In genomic region chr4:126468285-126468901, GRCm38 (mm10) we compare ENCODE assay signal across 8 mouse cellular contexts. TPM values are rescaled to one million over a fixed set of nuclear protein-coding genes. Genes with fewer than 3 reads are reported as not detected.
DNase-seq lines count a peak whose midpoint lies in the region; ATAC-seq and TF ChIP-seq lines count a peak whose summit lies in the region.

Gene Ago1 (minus strand): TSS chr4:126468583.

- no peaks in the 10 kb centered on the region for H3K9me3 ChIP-seq in erythroblast, embryonic 14.5 days (ENCODE audit: control insufficient read depth, low read length)
- no peaks in the 10 kb centered on the region for H3K9me3 ChIP-seq in heart, embryonic 12.5 days (replicated peaks)
- H3K9me3 ChIP-seq in kidney, postnatal 0 days (replicated peaks; ENCODE audit: low read length): no peaks in the 10 kb centered on the region
- no peaks in the 10 kb centered on the region for H3K9me3 ChIP-seq in liver, embryonic 11.5 days (ENCODE audit: control insufficient read depth, low read length)
- no peaks in the 10 kb centered on the region for H3K9me3 ChIP-seq in stomach, embryonic 14.5 days (ENCODE audit: control insufficient read depth, low read depth, low read length)

- peak within 1 kb of the TSS; percentile 69 for H3ac ChIP-seq in C2C12 (ENCODE audit: control insufficient read depth, insufficient read length, low read depth)

- peak; percentile 92 for ATAC-seq in heart, embryonic 12.5 days (ENCODE audit: insufficient number of reproducible peaks, low FRiP score)
- peak; percentile 86 for ATAC-seq in kidney, postnatal 0 days (replicated peaks; ENCODE audit: low FRiP score, low read depth)
- ATAC-seq in liver, embryonic 11.5 days (replicated peaks; ENCODE audit: low FRiP score): peak; percentile 88
- peak; percentile 80 for ATAC-seq in stomach, embryonic 14.5 days (ENCODE audit: insufficient number of reproducible peaks, insufficient read depth, low FRiP score, low read depth)

- H3K4me3 ChIP-seq in C2C12 (ENCODE audit: insufficient read depth, poor library complexity, severe bottlenecking): peak within 1 kb of the TSS; percentile 72
- peak within 1 kb of the TSS; percentile 89 for H3K4me3 ChIP-seq in erythroblast, embryonic 14.5 days (replicated peaks)
- peak within 1 kb of the TSS; percentile 78 for H3K4me3 ChIP-seq in heart, embryonic 12.5 days
- peak within 1 kb of the TSS; percentile 89 for H3K4me3 ChIP-seq in kidney, postnatal 0 days (replicated peaks; ENCODE audit: low read depth, low read length)
- peak within 1 kb of the TSS; percentile 88 for H3K4me3 ChIP-seq in liver, embryonic 11.5 days (ENCODE audit: low read depth, low read length)
- peak within 1 kb of the TSS; percentile 62 for H3K4me3 ChIP-seq in stomach, embryonic 14.5 days (ENCODE audit: low read depth, low read length)

- no peaks in the 10 kb centered on the region for H3K79me3 ChIP-seq in C2C12 (ENCODE audit: low read depth)

- peak; percentile 93 for TF ChIP-seq POLR2A in brain, embryonic 14.5 days (IDR thresholded peaks at IDR 0.05; ENCODE audit: borderline replicate concordance, extremely low read depth, insufficient read depth, insufficient read length, poor library complexity, severe bottlenecking)

- H3K79me2 ChIP-seq in C2C12 (ENCODE audit: control insufficient read depth, insufficient read depth): peaks cover 8% of the 10 kb centered on the region

- H3K4me1 ChIP-seq in erythroblast, embryonic 14.5 days (ENCODE audit: control insufficient read depth): peaks cover 37% of the 10 kb centered on the region
- peaks cover 36% of the 10 kb centered on the region for H3K4me1 ChIP-seq in heart, embryonic 12.5 days (replicated peaks)
- peaks cover 20% of the 10 kb centered on the region for H3K4me1 ChIP-seq in kidney, postnatal 0 days (replicated peaks; ENCODE audit: insufficient read depth, low read length)
- peaks cover 27% of the 10 kb centered on the region for H3K4me1 ChIP-seq in liver, embryonic 11.5 days (replicated peaks; ENCODE audit: control insufficient read depth, insufficient read depth, low read length)
- peaks cover 34% of the 10 kb centered on the region for H3K4me1 ChIP-seq in stomach, embryonic 14.5 days (ENCODE audit: control insufficient read depth, insufficient read depth, low read length)

- no peaks in the 10 kb centered on the region for H3K36me3 ChIP-seq in C2C12 (ENCODE audit: control insufficient read depth, insufficient read depth)
- no peaks in the 10 kb centered on the region for H3K36me3 ChIP-seq in erythroblast, embryonic 14.5 days (ENCODE audit: control insufficient read depth)
- no peaks in the 10 kb centered on the region for H3K36me3 ChIP-seq in heart, embryonic 12.5 days
- no peaks in the 10 kb centered on the region for H3K36me3 ChIP-seq in kidney, postnatal 0 days (ENCODE audit: insufficient read depth, low read length)
- no peaks in the 10 kb centered on the region for H3K36me3 ChIP-seq in liver, embryonic 11.5 days (ENCODE audit: control insufficient read depth, insufficient read depth, low read length)
- no peaks in the 10 kb centered on the region for H3K36me3 ChIP-seq in stomach, embryonic 14.5 days (ENCODE audit: control insufficient read depth, insufficient read depth, low read length)

- peak within 1 kb of the TSS; percentile 69 for H3K27ac ChIP-seq in heart, embryonic 12.5 days (ENCODE audit: poor library complexity, severe bottlenecking)
- peak within 1 kb of the TSS; percentile 88 for H3K27ac ChIP-seq in kidney, postnatal 0 days
- peak within 1 kb of the TSS; percentile 90 for H3K27ac ChIP-seq in liver, embryonic 11.5 days (ENCODE audit: low read depth, low read length)
- H3K27ac ChIP-seq in stomach, embryonic 14.5 days (ENCODE audit: low read length): peak within 1 kb of the TSS; percentile 74

- under 1% methylated on average over 52 of the region's 55 CpGs for WGBS in heart, embryonic 12.5 days
- WGBS in kidney, postnatal 0 days: under 1% methylated on average over 55 of the region's 55 CpGs
- WGBS in liver, embryonic 11.5 days: under 1% methylated on average over 46 of the region's 55 CpGs
- 1% methylated on average over 55 of the region's 55 CpGs for WGBS in stomach, embryonic 14.5 days

- peak within 1 kb of the TSS; percentile 86 for H3K4me2 ChIP-seq in heart, embryonic 12.5 days
- peak within 1 kb of the TSS; percentile 81 for H3K4me2 ChIP-seq in kidney, postnatal 0 days (ENCODE audit: low read length)
- H3K4me2 ChIP-seq in liver, embryonic 11.5 days: peak within 1 kb of the TSS; percentile 77
- H3K4me2 ChIP-seq in stomach, embryonic 14.5 days (replicated peaks; ENCODE audit: low read depth, low read length): peak within 1 kb of the TSS; percentile 66

- peak; percentile 98 for DNase-seq in brain, embryonic 14.5 days (ENCODE audit: low read depth)
- DNase-seq in kidney, postnatal 0 days (ENCODE audit: low spot score): peak; percentile 97
- peak; percentile 93 for DNase-seq in liver, embryonic 11.5 days (ENCODE audit: low spot score)
- DNase-seq in naive thymus-derived CD4-positive, alpha-beta T cell, adult 2 months (ENCODE audit: low read depth): peak; percentile 97

- TF ChIP-seq CTCF in C2C12 (IDR thresholded peaks at IDR 0.05; ENCODE audit: control insufficient read depth, insufficient read depth, insufficient read length): peak; percentile 100
- peak; percentile 98 for TF ChIP-seq CTCF in brain, embryonic 14.5 days (IDR thresholded peaks at IDR 0.05; ENCODE audit: borderline replicate concordance, extremely low read depth, insufficient read depth, insufficient read length)
- peak; percentile 98 for TF ChIP-seq CTCF in kidney, postnatal 0 days (IDR thresholded peaks at IDR 0.05; ENCODE audit: low read depth)

- H3K9ac ChIP-seq in heart, embryonic 12.5 days: peak within 1 kb of the TSS; percentile 88
- H3K9ac ChIP-seq in kidney, postnatal 0 days (ENCODE audit: low read depth, low read length): peak within 1 kb of the TSS; percentile 87
- H3K9ac ChIP-seq in liver, embryonic 11.5 days (ENCODE audit: low read depth, low read length): peak within 1 kb of the TSS; percentile 88
- peak within 1 kb of the TSS; percentile 51 for H3K9ac ChIP-seq in stomach, embryonic 14.5 days (replicated peaks; ENCODE audit: low read depth, low read length)

- H3K27me3 ChIP-seq in C2C12 (ENCODE audit: control insufficient read depth, insufficient read depth, insufficient read length): no peaks in the 10 kb centered on the region
- H3K27me3 ChIP-seq in erythroblast, embryonic 14.5 days (ENCODE audit: control insufficient read depth): no peaks in the 10 kb centered on the region
- no peaks in the 10 kb centered on the region for H3K27me3 ChIP-seq in heart, embryonic 12.5 days (replicated peaks)
- no peaks in the 10 kb centered on the region for H3K27me3 ChIP-seq in kidney, postnatal 0 days (ENCODE audit: insufficient read depth, low read length)
- no peaks in the 10 kb centered on the region for H3K27me3 ChIP-seq in liver, embryonic 11.5 days (replicated peaks; ENCODE audit: control insufficient read depth, insufficient read depth, low read length)
- no peaks in the 10 kb centered on the region for H3K27me3 ChIP-seq in stomach, embryonic 14.5 days (ENCODE audit: control insufficient read depth, insufficient read depth, low read length)

TF ChIP-seq in C2C12, 6 proteins besides CTCF, POLR2A, EP300 and RAD21:
- no peak for TF ChIP-seq FOSL1 (IDR thresholded peaks at IDR 0.05; ENCODE audit: insufficient read depth, low read length, poor library complexity, severe bottlenecking)
- no peak for TF ChIP-seq MYOD1 (IDR thresholded peaks at IDR 0.05; ENCODE audit: control insufficient read depth, insufficient read length, low read depth)
- TF ChIP-seq USF1 (IDR thresholded peaks at IDR 0.05; ENCODE audit: low read depth): no peak
- no peak for TF ChIP-seq CEBPB (IDR thresholded peaks at IDR 0.05; ENCODE audit: low read depth)
- TF ChIP-seq MYOG (IDR thresholded peaks at IDR 0.05; ENCODE audit: control insufficient read depth, extremely low read depth, insufficient read length): no peak
- no peak for TF ChIP-seq MAX (IDR thresholded peaks at IDR 0.05)

RNA-seq across cellular contexts. Expression of gene Ago1, which starts in this region (rescaled TPM):
- polyA plus RNA-seq in C2C12 (2012; fragmentation: generic; extraction: Trizol): 9.2 TPM
- polyA plus RNA-seq in brain, embryonic 14.5 days (2012; rRNA removed): 60.7 and 90.1 TPM in 2 replicates
- polyA plus RNA-seq in erythroblast, embryonic 14.5 days (2012): 0.05 and 0.09 TPM in 2 replicates
- polyA plus RNA-seq in heart, embryonic 12.5 days (2016; fragmentation: Nextera tagmentation; extraction: Ambion mirVana): 2.5 and 3.0 TPM in 2 replicates
- 4.4 TPM in 2 replicates for polyA plus RNA-seq in kidney, postnatal 0 days (2015; fragmentation: Nextera tagmentation; extraction: Ambion mirVana)
- 4.1 and 4.9 TPM in 2 replicates for polyA plus RNA-seq in liver, embryonic 11.5 days (2014; fragmentation: Nextera tagmentation; extraction: Ambion mirVana)
- 13.3 and 13.8 TPM in 2 replicates for polyA plus RNA-seq in stomach, embryonic 14.5 days (2014; fragmentation: Nextera tagmentation; extraction: Ambion mirVana)

Comparison
In these comparisons a context has a peak if more than half of its experiments do, and no peak if none do; other contexts are left out.
1. Peak in every context shown above with its lines: DNase-seq, ATAC-seq, H3K4me3 ChIP-seq and H3K27ac ChIP-seq.